Mouse (Mus musculus): ENCODE results near the gene Nptn. TPM values are rescaled to one million over a fixed set of nuclear protein-coding genes. Genes with fewer than 3 reads are reported as not detected.

Gene Nptn
- polyA plus RNA-seq, 1 experiment from 2014 or later, result 128 TPM

DNA sequence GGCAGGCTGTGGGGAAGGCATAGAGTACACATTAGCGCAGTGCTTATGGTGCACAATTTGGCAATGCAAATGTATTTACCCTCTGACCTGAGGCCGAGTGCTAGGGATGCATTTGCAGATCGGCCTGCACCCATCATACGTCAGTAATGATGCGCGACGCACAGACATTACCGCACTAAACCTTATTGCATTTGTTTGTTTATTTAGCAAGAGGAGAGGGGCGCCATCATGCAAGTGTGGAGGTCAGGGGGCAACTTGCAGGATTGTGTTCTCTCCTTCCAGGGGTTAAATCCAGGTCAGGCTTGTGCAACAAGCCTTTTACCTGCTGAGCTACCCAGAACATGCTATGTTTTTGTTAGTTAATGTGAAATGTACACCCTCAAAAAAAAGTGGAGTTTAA, 85.2 kb downstream of the Nptn start:
- no peak for ATAC-seq (ENCODE audit: low FRiP score, low TSS enrichment)
- Histone ChIP-seq H3K36me3 (ENCODE audit: control insufficient read depth, insufficient read depth, low read length) (peaks cover 11% of the 10 kb centered on the region), H3K4me1 (ENCODE audit: control insufficient read depth, insufficient read depth, low read length) (no peaks in the 10 kb centered on the region), H3K27me3 (ENCODE audit: control insufficient read depth, insufficient read depth, low read length) (no peaks in the 10 kb centered on the region), H3K4me3 (ENCODE audit: low read length) (no peak overlapping the region), H3K4me2 (replicated peaks; ENCODE audit: low read depth, low read length) (no peak overlapping the region), H3K27ac (ENCODE audit: low read depth, low read length) (no peak overlapping the region), H3K9me3 (ENCODE audit: control insufficient read depth, low read length) (no peaks in the 10 kb centered on the region), H3K9ac (ENCODE audit: low read depth, low read length) (no peak overlapping the region)
- 30% methylated on average over 9 of the region's 9 CpGs for WGBS

DNA sequence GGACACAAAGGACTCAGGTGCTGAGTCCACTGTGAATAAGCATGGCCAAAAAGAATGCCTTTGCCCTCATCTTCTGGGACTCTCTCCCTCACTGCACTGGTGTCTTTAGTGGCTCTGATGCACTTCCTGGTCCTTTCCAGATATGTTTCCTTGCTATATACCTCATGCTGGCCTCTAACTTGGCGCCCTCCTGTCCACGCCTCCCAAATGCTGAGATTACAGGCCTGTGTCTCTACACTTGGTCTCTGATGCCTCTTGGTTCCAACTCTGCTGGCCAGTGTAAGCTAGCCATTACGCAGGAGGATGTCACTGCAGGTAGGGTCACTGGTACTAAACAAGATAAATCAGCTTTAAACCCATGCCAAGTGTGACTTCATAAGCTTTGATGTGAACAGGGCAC, 86.1 kb downstream of the Nptn start:
- H3K4me3 ChIP-seq (ENCODE audit: low read length), result no peak overlapping the region
- H3K9ac ChIP-seq (ENCODE audit: low read depth, low read length), result no peak overlapping the region
- peaks cover 8% of the 10 kb centered on the region for H3K36me3 ChIP-seq (ENCODE audit: control insufficient read depth, insufficient read depth, low read length)
- no peak for ATAC-seq (ENCODE audit: low FRiP score, low TSS enrichment)
- H3K4me2 ChIP-seq (replicated peaks; ENCODE audit: low read depth, low read length), result no peak overlapping the region
- no peaks in the 10 kb centered on the region for H3K27me3 ChIP-seq (ENCODE audit: control insufficient read depth, insufficient read depth, low read length)
- H3K4me1 ChIP-seq (ENCODE audit: control insufficient read depth, insufficient read depth, low read length), result no peaks in the 10 kb centered on the region
- 93% methylated on average over 3 of the region's 3 CpGs for WGBS
- no peaks in the 10 kb centered on the region for H3K9me3 ChIP-seq (ENCODE audit: control insufficient read depth, low read length)
- no peak overlapping the region for H3K27ac ChIP-seq (ENCODE audit: low read depth, low read length)

DNA sequence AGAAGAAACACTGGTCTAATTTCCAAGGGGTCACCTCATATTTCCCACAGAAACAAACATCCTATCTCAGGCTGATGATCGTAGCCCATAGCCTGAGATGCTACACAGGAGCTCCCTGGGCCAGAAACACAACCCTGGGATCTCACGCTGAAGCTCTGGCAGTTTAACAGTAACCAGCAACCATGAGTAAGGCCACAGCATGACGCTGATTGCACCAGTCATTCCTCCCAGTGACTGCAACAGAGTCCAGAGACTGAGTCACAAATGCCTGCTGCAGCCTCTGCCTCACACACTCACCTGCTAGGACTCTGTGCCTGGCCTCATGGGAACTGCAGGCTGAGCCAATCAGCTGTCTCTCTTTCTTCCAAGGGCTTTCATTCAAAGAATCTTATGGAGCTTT, 87.0 kb downstream of the Nptn start:
- H3K27me3 ChIP-seq (ENCODE audit: control insufficient read depth, insufficient read depth, low read length), result no peaks in the 10 kb centered on the region
- H3K36me3 ChIP-seq (ENCODE audit: control insufficient read depth, insufficient read depth, low read length), result peaks cover 8% of the 10 kb centered on the region
- H3K9me3 ChIP-seq (ENCODE audit: control insufficient read depth, low read length), result no peaks in the 10 kb centered on the region
- ATAC-seq (ENCODE audit: low FRiP score, low TSS enrichment), result no peak
- no peak overlapping the region for H3K4me2 ChIP-seq (replicated peaks; ENCODE audit: low read depth, low read length)
- H3K9ac ChIP-seq (ENCODE audit: low read depth, low read length), result no peak overlapping the region
- H3K4me1 ChIP-seq (ENCODE audit: control insufficient read depth, insufficient read depth, low read length), result no peaks in the 10 kb centered on the region
- H3K4me3 ChIP-seq (ENCODE audit: low read length), result no peak overlapping the region
- H3K27ac ChIP-seq (ENCODE audit: low read depth, low read length), result no peak overlapping the region
- 68% methylated on average over 3 of the region's 3 CpGs for WGBS

DNA sequence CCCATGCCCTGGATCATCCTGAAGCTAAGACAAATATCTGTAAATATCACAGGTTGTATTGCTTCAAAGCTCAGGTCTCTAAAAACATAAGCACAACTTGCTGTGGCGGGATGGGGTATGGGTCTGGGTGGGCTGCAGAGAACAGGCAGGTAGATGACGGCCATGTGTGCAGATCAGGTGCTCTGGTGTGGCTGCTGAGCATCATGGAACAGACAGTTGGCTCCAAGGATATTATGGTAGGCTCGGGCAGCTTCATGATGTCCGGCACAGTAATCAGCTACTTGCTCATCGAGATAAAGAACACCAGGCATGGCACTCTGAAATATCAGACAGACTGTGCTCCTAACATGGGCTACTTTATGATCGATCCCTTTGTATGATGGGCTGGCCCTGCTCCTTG, 87.8 kb downstream of the Nptn start:
- WGBS, result 92% methylated on average over 6 of the region's 6 CpGs
- no peaks in the 10 kb centered on the region for H3K4me1 ChIP-seq (ENCODE audit: control insufficient read depth, insufficient read depth, low read length)
- no peak overlapping the region for H3K4me2 ChIP-seq (replicated peaks; ENCODE audit: low read depth, low read length)
- H3K27ac ChIP-seq (ENCODE audit: low read depth, low read length), result no peak overlapping the region
- H3K9me3 ChIP-seq (ENCODE audit: control insufficient read depth, low read length), result no peaks in the 10 kb centered on the region
- no peaks in the 10 kb centered on the region for H3K27me3 ChIP-seq (ENCODE audit: control insufficient read depth, insufficient read depth, low read length)
- no peak overlapping the region for H3K9ac ChIP-seq (ENCODE audit: low read depth, low read length)
- H3K36me3 ChIP-seq (ENCODE audit: control insufficient read depth, insufficient read depth, low read length), result peaks cover 8% of the 10 kb centered on the region
- no peak overlapping the region for H3K4me3 ChIP-seq (ENCODE audit: low read length)
- ATAC-seq (ENCODE audit: low FRiP score, low TSS enrichment), result no peak

DNA sequence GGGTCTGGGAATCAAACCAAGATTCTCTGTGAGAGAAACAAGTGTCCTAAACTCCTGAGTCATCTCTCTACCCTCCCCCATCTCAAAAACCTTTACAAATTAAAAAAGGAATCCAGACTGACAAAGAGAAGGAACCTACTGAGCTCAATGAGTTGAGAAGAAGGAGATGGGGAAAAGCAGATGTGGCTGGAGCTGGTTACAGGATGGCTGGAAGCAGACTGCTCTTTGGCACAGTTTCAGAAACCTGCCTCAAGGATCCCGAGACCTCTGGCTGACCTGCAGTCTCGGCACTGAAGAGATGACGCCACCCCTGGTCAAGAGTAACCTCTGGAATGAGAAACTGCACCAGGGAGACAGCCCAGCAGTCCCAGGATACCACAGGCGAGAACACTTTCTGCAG, 90.4 kb downstream of the Nptn start:
- Histone ChIP-seq H3K9ac (ENCODE audit: low read depth, low read length) (no peak overlapping the region), H3K36me3 (ENCODE audit: control insufficient read depth, insufficient read depth, low read length) (no peaks in the 10 kb centered on the region), H3K4me1 (ENCODE audit: control insufficient read depth, insufficient read depth, low read length) (no peaks in the 10 kb centered on the region), H3K9me3 (ENCODE audit: control insufficient read depth, low read length) (no peaks in the 10 kb centered on the region), H3K4me3 (ENCODE audit: low read length) (no peak overlapping the region), H3K27ac (ENCODE audit: low read depth, low read length) (no peak overlapping the region), H3K27me3 (ENCODE audit: control insufficient read depth, insufficient read depth, low read length) (no peaks in the 10 kb centered on the region), H3K4me2 (replicated peaks; ENCODE audit: low read depth, low read length) (no peak overlapping the region)
- 43% methylated on average over 4 of the region's 4 CpGs for WGBS
- no peak for ATAC-seq (ENCODE audit: low FRiP score, low TSS enrichment)

DNA sequence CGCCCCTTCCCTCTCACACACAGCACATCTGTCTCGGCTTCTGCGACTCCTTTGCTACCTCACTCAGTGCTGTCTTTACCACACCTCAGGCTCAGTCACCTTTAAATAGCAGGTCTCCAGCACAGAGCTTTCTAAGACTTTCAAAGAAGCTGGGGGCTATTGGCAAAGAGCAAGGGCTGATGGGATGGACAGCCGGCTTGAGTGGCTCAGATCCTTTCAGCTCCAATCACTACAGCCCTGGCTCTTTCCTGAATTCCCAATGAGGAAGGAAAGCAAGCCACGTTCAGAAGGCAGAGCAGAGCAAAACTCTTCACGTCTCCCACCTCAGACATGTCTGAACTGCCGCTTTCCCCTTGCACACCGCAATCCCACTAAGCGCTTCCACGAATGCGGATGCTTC, 92.7 kb downstream of the Nptn start:
- no peaks in the 10 kb centered on the region for H3K9me3 ChIP-seq (ENCODE audit: control insufficient read depth, low read length)
- no peak for ATAC-seq (ENCODE audit: low FRiP score, low TSS enrichment)
- no peaks in the 10 kb centered on the region for H3K27me3 ChIP-seq (ENCODE audit: control insufficient read depth, insufficient read depth, low read length)
- no peak overlapping the region for H3K4me3 ChIP-seq (ENCODE audit: low read length)
- H3K36me3 ChIP-seq (ENCODE audit: control insufficient read depth, insufficient read depth, low read length), result no peaks in the 10 kb centered on the region
- no peak overlapping the region for H3K4me2 ChIP-seq (replicated peaks; ENCODE audit: low read depth, low read length)
- no peaks in the 10 kb centered on the region for H3K4me1 ChIP-seq (ENCODE audit: control insufficient read depth, insufficient read depth, low read length)
- H3K9ac ChIP-seq (ENCODE audit: low read depth, low read length), result no peak overlapping the region
- no peak overlapping the region for H3K27ac ChIP-seq (ENCODE audit: low read depth, low read length)
- WGBS, result 74% methylated on average over 11 of the region's 11 CpGs

- Histone ChIP-seq H3K4me2 (replicated peaks; ENCODE audit: low read depth, low read length) (no peak overlapping the region), H3K9me3 (ENCODE audit: control insufficient read depth, low read length) (no peaks in the 10 kb centered on the region), H3K4me3 (ENCODE audit: low read length) (no peak overlapping the region), H3K4me1 (ENCODE audit: control insufficient read depth, insufficient read depth, low read length) (no peaks in the 10 kb centered on the region), H3K9ac (ENCODE audit: low read depth, low read length) (no peak overlapping the region), H3K27me3 (ENCODE audit: control insufficient read depth, insufficient read depth, low read length) (no peaks in the 10 kb centered on the region), H3K27ac (ENCODE audit: low read depth, low read length) (no peak overlapping the region), H3K36me3 (ENCODE audit: control insufficient read depth, insufficient read depth, low read length) (no peaks in the 10 kb centered on the region)
- 23% methylated on average over 6 of the region's 6 CpGs for WGBS
- ATAC-seq (ENCODE audit: low FRiP score, low TSS enrichment), result no peak
Measured at GRCm38 (mm10) chr9:58675371-58675770, 93.3 kb downstream of the Nptn start.

DNA sequence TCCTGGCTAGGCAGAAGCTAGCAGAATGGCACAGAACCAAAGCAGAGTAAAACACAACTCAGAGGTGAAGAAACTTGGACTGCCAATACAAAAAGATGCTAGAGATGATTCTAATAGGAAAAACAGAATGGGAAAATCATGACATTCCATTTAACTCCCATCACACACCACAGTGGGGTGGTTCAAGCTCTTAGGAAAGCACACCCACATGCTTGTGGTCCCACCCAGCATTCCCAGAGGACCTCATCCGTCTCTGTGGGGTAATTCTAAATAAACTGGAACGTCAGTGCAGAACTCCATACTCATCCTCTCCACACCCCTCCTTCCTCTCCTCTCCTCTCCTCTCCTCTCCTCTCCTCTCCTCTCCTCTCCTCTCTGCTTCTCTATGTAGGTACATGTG, 99.4 kb downstream of the Nptn start:
- no peak overlapping the region for H3K9ac ChIP-seq (ENCODE audit: low read depth, low read length)
- no peaks in the 10 kb centered on the region for H3K36me3 ChIP-seq (ENCODE audit: control insufficient read depth, insufficient read depth, low read length)
- H3K27ac ChIP-seq (ENCODE audit: low read depth, low read length), result no peak overlapping the region
- no peak overlapping the region for H3K4me3 ChIP-seq (ENCODE audit: low read length)
- ATAC-seq (ENCODE audit: low FRiP score, low TSS enrichment), result no peak
- no peaks in the 10 kb centered on the region for H3K27me3 ChIP-seq (ENCODE audit: control insufficient read depth, insufficient read depth, low read length)
- no peaks in the 10 kb centered on the region for H3K9me3 ChIP-seq (ENCODE audit: control insufficient read depth, low read length)
- WGBS, result 74% methylated on average over 2 of the region's 2 CpGs
- H3K4me2 ChIP-seq (replicated peaks; ENCODE audit: low read depth, low read length), result no peak overlapping the region
- no peaks in the 10 kb centered on the region for H3K4me1 ChIP-seq (ENCODE audit: control insufficient read depth, insufficient read depth, low read length)

DNA sequence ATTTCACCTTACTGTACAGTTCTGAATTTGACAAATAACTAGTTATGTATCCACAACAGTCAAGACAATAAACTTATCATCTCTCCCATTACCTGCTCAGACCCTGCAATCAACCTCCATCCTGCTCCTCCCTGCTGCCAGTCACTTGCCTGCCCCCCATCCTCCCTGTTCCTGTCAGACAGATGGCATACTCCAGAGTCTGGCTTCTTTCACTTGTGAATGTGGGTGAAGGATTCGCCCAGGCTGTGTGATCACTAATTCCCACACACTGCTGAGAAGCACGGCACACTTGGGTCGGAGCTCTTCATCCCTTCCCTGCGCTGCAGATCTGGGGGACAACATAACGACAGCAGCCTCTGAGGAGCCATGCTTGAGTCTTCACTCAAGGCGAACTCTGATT, 100.1 kb downstream of the Nptn start:
- Histone ChIP-seq H3K4me3 (ENCODE audit: low read length) (no peak overlapping the region), H3K9ac (ENCODE audit: low read depth, low read length) (no peak overlapping the region), H3K4me1 (ENCODE audit: control insufficient read depth, insufficient read depth, low read length) (no peaks in the 10 kb centered on the region), H3K4me2 (replicated peaks; ENCODE audit: low read depth, low read length) (no peak overlapping the region), H3K27me3 (ENCODE audit: control insufficient read depth, insufficient read depth, low read length) (no peaks in the 10 kb centered on the region), H3K27ac (ENCODE audit: low read depth, low read length) (no peak overlapping the region), H3K9me3 (ENCODE audit: control insufficient read depth, low read length) (no peaks in the 10 kb centered on the region), H3K36me3 (ENCODE audit: control insufficient read depth, insufficient read depth, low read length) (no peaks in the 10 kb centered on the region)
- 69% methylated on average over 6 of the region's 6 CpGs for WGBS
- ATAC-seq (ENCODE audit: low FRiP score, low TSS enrichment), result no peak

DNA sequence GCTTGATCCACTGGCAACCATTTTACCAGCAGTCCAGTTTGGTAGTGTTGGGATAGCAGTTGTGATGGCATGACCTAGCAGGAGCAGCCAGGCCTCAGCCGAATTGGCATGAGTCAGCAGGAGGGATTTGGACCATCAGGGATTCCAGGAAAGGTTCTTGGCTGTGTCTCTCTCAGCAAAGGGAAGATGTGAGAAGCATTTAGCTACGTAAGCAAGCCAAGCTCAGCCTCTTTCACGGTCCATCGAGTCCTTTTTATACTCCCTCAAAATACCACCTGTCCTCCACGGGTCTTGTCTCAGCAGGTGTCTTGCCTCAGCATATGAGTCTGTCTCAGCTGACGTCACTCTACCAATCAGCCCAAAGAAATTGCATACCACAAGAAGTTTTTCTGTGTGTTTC, 101.3 kb downstream of the Nptn start:
- Histone ChIP-seq H3K27me3 (ENCODE audit: control insufficient read depth, insufficient read depth, low read length) (no peaks in the 10 kb centered on the region), H3K4me2 (replicated peaks; ENCODE audit: low read depth, low read length) (no peak overlapping the region), H3K9me3 (ENCODE audit: control insufficient read depth, low read length) (no peaks in the 10 kb centered on the region), H3K4me3 (ENCODE audit: low read length) (no peak overlapping the region), H3K4me1 (ENCODE audit: control insufficient read depth, insufficient read depth, low read length) (no peaks in the 10 kb centered on the region), H3K27ac (ENCODE audit: low read depth, low read length) (no peak overlapping the region), H3K36me3 (ENCODE audit: control insufficient read depth, insufficient read depth, low read length) (no peaks in the 10 kb centered on the region), H3K9ac (ENCODE audit: low read depth, low read length) (no peak overlapping the region)
- ATAC-seq (ENCODE audit: low FRiP score, low TSS enrichment), result 0 out of 2 replicates have a peak, but pooled peaks have one; percentile 52
- 45% methylated on average over 6 of the region's 6 CpGs for WGBS

Data from kidney, embryonic 14.5 days (tissue).